Mouse (Mus musculus) embryonic facial prominence, embryonic 11.5 days (tissue): ENCODE measurements around the gene Chit1. TPM values are rescaled to one million over a fixed set of nuclear protein-coding genes. Genes with fewer than 3 reads are reported as not detected.

Experiments
- ATAC-seq: fragments of 200-750 bp; cut with Nextera tagmentation; replicated peaks from 2 replicates; pipeline ENCODE4 v1.8.0; 2017; ENCODE audit warnings: low read depth; ENCODE audit not compliant: insufficient number of reproducible peaks, low FRiP score, low TSS enrichment
- DNase-seq: peaks from one replicate; pipeline ENCODE4 v3.0.0-alpha.2; 2015; ENCODE audit warnings: low spot score
- H3K27ac ChIP-seq: fragments of 300-500 bp; sonication (generic); replicated peaks from 2 replicates; pipeline ENCODE4 v1.5.1; 2014; ENCODE audit warnings: mild to moderate bottlenecking, low read depth, low read length, control low read depth
- H3K27me3 ChIP-seq: fragments of 300-500 bp; sonication (generic); 2 replicates; pipeline ENCODE4 v1.6.1; 2014; ENCODE audit warnings: mild to moderate bottlenecking, low read length, moderate library complexity, mixed read lengths; ENCODE audit not compliant: control insufficient read depth, insufficient read depth
- H3K36me3 ChIP-seq: fragments of 300-500 bp; sonication (generic); replicated peaks from 2 replicates; pipeline ENCODE4 v1.6.1; 2014; ENCODE audit warnings: low read depth, mild to moderate bottlenecking, low read length, moderate library complexity, mixed read lengths; ENCODE audit not compliant: control insufficient read depth, insufficient read depth
- H3K4me1 ChIP-seq: fragments of 300-500 bp; sonication (generic); 2 replicates; pipeline ENCODE4 v1.6.1; 2014; ENCODE audit warnings: low read length, mixed read lengths; ENCODE audit not compliant: control insufficient read depth, insufficient read depth
- H3K4me2 ChIP-seq: fragments of 300-500 bp; sonication (generic); 2 replicates; pipeline ENCODE4 v1.6.1; 2014; ENCODE audit warnings: low read depth, mild to moderate bottlenecking, control low read depth, low read length, moderate library complexity
- H3K4me3 ChIP-seq: fragments of 300-500 bp; sonication (generic); 2 replicates; pipeline ENCODE4 v1.5.1; 2014; ENCODE audit warnings: low read depth, low read length, control low read depth
- H3K9ac ChIP-seq: fragments of 300-500 bp; sonication (generic); replicated peaks from 2 replicates; pipeline ENCODE4 v1.6.1; 2014; ENCODE audit warnings: mild to moderate bottlenecking, control low read depth, low read length
- H3K9me3 ChIP-seq: fragments of 300-500 bp; sonication (generic); replicated peaks from 2 replicates; pipeline ENCODE4 v1.6.1; 2016; ENCODE audit warnings: mild to moderate bottlenecking, low read length, inconsistent platforms, mixed read lengths; ENCODE audit not compliant: control insufficient read depth
- WGBS: fragments of 180-500 bp; shearing (Covaris S2); extraction: QIAGEN DNeasy Blood & Tissue Kit; methylation state at CpG from one replicate; pipeline ENCODE4 v1.1.7; 2014; 5-methylcytosine and 5-hydroxymethylcytosine counted together
- polyA plus RNA-seq: library from polyadenylated mRNA; unstranded; fragments of >200 nt; fragmentation: Nextera tagmentation; extraction: Ambion mirVana; gene quantifications from 2 replicates; pipeline ENCODE4 v1.2.1, GENCODE M21; 2014

Chit1 gene
- polyA plus RNA-seq, 1 experiment from 2014 or later, result not detected

DNA sequence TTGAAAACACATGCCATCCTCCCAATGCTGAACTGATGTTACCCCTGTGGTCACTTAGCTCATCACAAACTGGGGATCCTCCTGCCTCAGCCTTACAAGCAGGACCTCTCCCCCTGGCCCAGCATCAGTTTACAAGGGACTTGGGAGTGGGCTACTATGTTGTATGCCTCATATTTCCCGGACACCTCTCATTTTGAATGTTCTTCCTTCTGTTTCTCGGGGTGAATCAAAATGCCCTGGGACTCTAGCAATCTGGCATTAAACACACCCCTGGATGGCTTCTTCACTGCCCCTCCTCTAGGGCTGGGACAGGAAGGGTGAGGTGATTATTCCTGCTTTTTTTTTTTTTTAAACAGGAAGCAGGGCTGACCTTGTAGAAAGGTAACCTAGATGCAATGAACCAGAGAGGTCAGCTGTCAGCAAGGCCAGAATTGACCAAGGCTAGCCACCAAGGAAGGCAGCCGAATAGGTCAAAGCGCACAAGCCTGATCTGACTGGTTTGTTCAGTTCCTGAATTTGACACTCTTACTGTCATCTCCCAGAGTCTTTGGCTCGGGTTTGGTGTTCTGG, 30.1 kb upstream of the Chit1 start:
- no peak overlapping the region for H3K9ac ChIP-seq
- H3K9me3 ChIP-seq, result no peaks in the 10 kb centered on the region
- H3K4me1 ChIP-seq, result no peaks in the 10 kb centered on the region; the same call in 1 of the 2 replicates
- no peak overlapping the region for H3K4me3 ChIP-seq
- WGBS, result 81% methylated on average over 5 of the region's 5 CpGs
- DNase-seq, result no peak
- no peaks in the 10 kb centered on the region; the same call in 1 of the 2 replicates for H3K36me3 ChIP-seq
- ATAC-seq, result no peak
- H3K4me2 ChIP-seq, result no peak overlapping the region
- no peak overlapping the region for H3K27ac ChIP-seq
- no peaks in the 10 kb centered on the region for H3K27me3 ChIP-seq

DNA sequence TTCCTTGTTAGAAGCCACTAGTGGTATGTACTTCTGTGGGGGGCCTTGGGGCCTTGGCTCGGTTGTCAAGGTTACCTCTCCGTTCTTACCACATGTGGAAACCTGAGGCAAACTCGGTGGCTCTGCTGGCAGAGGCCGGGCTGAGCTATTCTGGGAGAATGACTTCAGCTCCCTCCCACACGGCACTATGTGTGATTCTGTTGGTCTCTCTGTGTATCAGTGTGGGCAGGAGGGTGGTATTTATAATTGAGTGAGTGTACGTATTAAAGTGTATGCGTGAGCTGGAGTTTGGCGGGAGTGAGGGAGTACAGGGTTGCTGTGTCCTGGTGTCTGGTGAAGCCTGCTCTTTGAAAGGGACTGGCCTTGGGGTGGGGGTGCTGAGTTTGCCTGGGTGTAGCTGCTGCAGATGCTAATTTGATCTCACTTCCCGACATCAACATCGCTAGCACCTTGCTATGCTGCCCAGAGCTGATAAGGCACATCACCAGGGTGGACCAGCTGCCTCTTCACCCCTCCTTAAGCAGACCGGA, 28.0 kb upstream of the Chit1 start:
- Histone ChIP-seq H3K4me1 (no peaks in the 10 kb centered on the region), H3K27ac (no peak overlapping the region), H3K9ac (no peak overlapping the region), H3K4me2 (no peak overlapping the region), H3K27me3 (no peaks in the 10 kb centered on the region), H3K9me3 (no peaks in the 10 kb centered on the region), H3K36me3 (no peaks in the 10 kb centered on the region), H3K4me3 (no peak overlapping the region)
- ATAC-seq (no peak), DNase-seq (no peak)
- WGBS, result 66% methylated on average over 11 of the region's 11 CpGs

DNA sequence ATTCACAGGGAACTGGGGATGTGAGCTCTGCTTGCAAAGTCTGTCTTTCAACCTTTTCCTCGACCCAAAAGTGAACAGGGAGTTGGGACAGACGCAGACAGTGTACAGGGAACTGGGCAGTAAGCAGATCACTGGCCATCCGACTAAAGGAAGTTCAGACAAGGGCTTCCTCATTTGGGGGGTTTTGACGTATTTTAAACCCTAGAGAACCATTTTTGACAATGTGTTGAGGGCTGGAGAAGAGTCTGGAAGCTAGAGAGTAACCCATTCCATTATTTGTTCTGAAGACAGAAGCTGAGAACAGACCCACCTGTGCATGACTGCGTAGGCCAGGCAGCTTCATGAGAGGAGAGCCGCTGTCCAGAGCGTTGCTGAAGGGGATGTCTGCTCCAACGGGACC, 27.4 kb upstream of the Chit1 start:
- Histone ChIP-seq H3K27ac (no peak overlapping the region), H3K9me3 (no peaks in the 10 kb centered on the region), H3K4me3 (no peak overlapping the region), H3K36me3 (no peaks in the 10 kb centered on the region), H3K4me1 (no peaks in the 10 kb centered on the region), H3K9ac (no peak overlapping the region), H3K27me3 (no peaks in the 10 kb centered on the region), H3K4me2 (no peak overlapping the region)
- DNase-seq, result no peak
- ATAC-seq, result no peak
- 87% methylated on average over 8 of the region's 8 CpGs for WGBS

DNA sequence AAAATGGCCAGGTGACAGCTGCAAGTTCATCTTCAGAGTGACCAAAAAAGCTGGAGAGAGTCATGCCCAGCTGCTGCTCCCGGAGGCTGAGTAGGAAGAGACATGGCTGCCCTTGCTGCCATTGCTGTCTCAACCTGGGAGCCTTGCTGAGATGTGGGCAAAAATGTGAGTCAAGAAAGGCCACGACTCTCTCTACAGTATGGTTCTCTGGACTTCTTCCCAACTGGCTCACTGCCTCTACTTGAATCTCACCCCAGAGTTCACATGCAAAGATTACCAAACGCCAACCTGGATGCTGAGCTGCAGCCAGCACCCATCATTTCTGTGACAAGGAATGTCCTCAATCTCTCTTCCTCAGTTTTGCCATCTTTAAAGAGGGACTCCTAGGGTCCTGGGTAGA, 26.9 kb upstream of the Chit1 start:
- Histone ChIP-seq H3K27me3 (no peaks in the 10 kb centered on the region; the same call in 1 of the 2 replicates), H3K4me1 (no peaks in the 10 kb centered on the region)

DNA sequence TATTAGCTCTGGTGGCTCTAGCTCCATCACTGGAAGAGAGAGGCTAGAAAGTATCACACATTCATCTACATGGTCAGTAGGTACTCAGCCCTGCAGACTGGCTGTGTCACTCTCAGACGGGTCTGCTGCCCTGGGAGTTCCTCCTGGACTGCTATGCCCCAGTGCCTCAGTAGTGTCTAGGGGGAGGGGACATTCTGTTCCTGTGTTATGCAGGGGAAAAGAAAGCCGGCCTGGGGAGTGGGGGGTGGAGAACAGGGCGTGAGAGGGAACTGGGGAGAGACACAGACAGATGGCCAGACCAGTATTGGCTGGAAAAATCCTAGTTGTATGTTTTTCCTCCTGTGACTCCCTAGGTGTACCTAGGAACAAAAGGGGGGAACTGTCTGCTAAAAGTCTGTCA, 25.0 kb upstream of the Chit1 start:
- H3K4me2 ChIP-seq, result no peak overlapping the region
- H3K27me3 ChIP-seq, result no peaks in the 10 kb centered on the region; the same call in 1 of the 2 replicates
- no peak overlapping the region for H3K4me3 ChIP-seq
- no peaks in the 10 kb centered on the region for H3K4me1 ChIP-seq
- 15% methylated on average over 3 of the region's 3 CpGs for WGBS
- no peak overlapping the region for H3K27ac ChIP-seq
- H3K9me3 ChIP-seq, result no peaks in the 10 kb centered on the region
- no peak overlapping the region; the same call in 1 of the 2 replicates for H3K9ac ChIP-seq
- DNase-seq (no peak), ATAC-seq (no peak)
- H3K36me3 ChIP-seq, result no peaks in the 10 kb centered on the region

More for the DNA sequence above, 26.9 kb upstream of the Chit1 start:
- H3K4me2 ChIP-seq, result no peak overlapping the region
- DNase-seq (no peak), ATAC-seq (no peak)
- H3K9me3 ChIP-seq, result no peaks in the 10 kb centered on the region
- no peaks in the 10 kb centered on the region for H3K36me3 ChIP-seq
- 84% methylated on average over 3 of the region's 3 CpGs for WGBS
- H3K9ac ChIP-seq, result no peak overlapping the region
- no peak overlapping the region for H3K27ac ChIP-seq
- no peak overlapping the region for H3K4me3 ChIP-seq

DNA sequence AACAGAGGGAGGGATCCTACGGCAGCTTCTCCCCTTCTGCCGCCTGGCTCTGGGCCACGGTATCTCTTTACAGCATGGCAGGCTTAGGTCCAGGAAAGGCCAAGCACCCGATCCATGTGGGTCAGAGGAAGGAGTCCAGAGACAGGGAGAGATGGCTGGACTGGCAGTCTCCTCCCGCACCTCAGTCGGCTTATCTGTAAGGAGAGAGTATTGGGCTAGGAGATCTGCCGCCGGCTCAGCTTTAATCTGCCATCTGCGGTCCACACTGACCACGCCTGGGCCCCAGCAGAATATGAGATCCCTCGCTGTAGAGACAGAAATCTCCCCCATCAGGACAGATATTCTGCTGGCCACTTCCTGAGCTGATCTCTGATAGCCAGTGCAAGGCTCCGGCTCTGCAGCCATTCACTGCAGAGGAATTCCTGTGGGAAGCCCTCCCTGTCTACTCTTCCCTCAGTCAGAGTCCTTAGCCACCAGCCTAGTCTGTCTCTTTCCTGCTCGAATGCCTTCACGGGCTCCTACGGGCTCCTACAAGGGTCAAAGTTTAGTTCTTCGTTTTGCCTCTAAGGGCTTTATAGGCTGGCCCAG, 24.1 kb upstream of the Chit1 start:
- ATAC-seq, result no peak
- H3K4me3 ChIP-seq, result no peak overlapping the region
- no peaks in the 10 kb centered on the region for H3K36me3 ChIP-seq
- no peaks in the 10 kb centered on the region for H3K4me1 ChIP-seq
- no peaks in the 10 kb centered on the region; the same call in 1 of the 2 replicates for H3K27me3 ChIP-seq
- H3K27ac ChIP-seq, result no peak overlapping the region
- WGBS, result 50% methylated on average over 16 of the region's 16 CpGs
- DNase-seq, result no peak
- no peak overlapping the region for H3K4me2 ChIP-seq
- H3K9me3 ChIP-seq, result no peaks in the 10 kb centered on the region
- peak overlapping the region; percentile 14; the same call in 1 of the 2 replicates for H3K9ac ChIP-seq

DNA sequence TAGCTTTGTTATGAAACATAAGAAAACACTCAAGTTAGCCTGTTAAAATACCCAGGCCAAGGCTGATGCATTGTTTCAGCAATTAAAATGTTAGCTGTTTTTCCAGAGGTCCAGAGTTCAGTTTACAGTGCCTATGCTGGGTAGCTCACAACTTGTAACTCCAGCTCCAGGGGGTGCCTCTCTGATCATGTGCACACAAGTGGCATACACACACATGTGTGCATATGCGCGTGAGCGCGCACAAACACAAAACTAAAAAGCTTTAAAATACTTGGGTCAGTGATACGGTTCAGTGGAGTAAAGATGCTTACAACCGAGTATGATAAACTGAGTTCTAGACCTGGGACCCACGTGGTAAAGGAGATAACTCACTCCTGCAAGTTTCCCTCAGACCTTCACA, 22.0 kb upstream of the Chit1 start:
- no peak overlapping the region for H3K9ac ChIP-seq
- no peak overlapping the region for H3K27ac ChIP-seq
- 92% methylated on average over 7 of the region's 7 CpGs for WGBS
- H3K9me3 ChIP-seq, result no peaks in the 10 kb centered on the region
- no peak overlapping the region for H3K4me3 ChIP-seq
- no peak for ATAC-seq
- H3K4me1 ChIP-seq, result peaks cover 5% of the 10 kb centered on the region
- H3K36me3 ChIP-seq, result no peaks in the 10 kb centered on the region
- no peak for DNase-seq
- no peaks in the 10 kb centered on the region; the same call in 1 of the 2 replicates for H3K27me3 ChIP-seq
- no peak overlapping the region for H3K4me2 ChIP-seq

DNA sequence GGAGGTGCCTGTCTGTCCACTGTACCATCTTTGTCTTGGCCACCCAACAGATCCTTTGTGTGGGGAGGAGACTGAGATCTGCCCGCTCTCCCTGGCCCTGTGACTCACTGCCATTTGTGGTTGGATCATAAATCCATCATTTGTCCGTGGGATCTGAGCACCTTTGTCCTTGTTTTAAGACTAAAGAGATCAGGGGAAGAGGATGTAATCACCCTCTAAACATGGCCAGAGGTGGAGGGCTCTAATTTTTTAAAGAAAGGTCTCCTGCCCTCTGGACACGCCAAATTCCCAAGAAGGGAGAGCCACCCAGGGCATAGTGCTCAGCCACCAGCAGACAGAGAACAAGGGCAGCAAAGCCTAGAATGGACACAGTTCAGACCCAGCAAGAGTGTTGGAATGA, 19.2 kb upstream of the Chit1 start:
- Histone ChIP-seq H3K4me3 (no peak overlapping the region), H3K4me2 (no peak overlapping the region), H3K27me3 (no peaks in the 10 kb centered on the region; the same call in 1 of the 2 replicates), H3K27ac (no peak overlapping the region), H3K9me3 (no peaks in the 10 kb centered on the region), H3K36me3 (no peaks in the 10 kb centered on the region), H3K4me1 (peaks cover 5% of the 10 kb centered on the region), H3K9ac (no peak overlapping the region)
- DNase-seq, result no peak
- no peak for ATAC-seq
- 90% methylated on average over 3 of the region's 3 CpGs for WGBS
